Mouse (Mus musculus) layer of hippocampus, adult 2 months (tissue): ENCODE measurements around the gene Fsd1. TPM values are rescaled to one million over a fixed set of nuclear protein-coding genes. Genes with fewer than 3 reads are reported as not detected.

ENCODE experiments used
- DNase-seq, 2 experiments: peaks; one replicate each; pipeline ENCODE4 v3.0.0; 2022; ENCODE audit warnings: low spot score in 2 of 2
- H3K27ac ChIP-seq: fragments of 200-600 bp; 2 replicates; pipeline ENCODE4 v1.8.1; 2022
- H3K4me3 ChIP-seq: fragments of 200-600 bp; 2 replicates; pipeline ENCODE4 v1.8.1; 2022; ENCODE audit warnings: mild to moderate bottlenecking
- CTCF ChIP-seq: fragments of 200-600 bp; conservative IDR thresholded peaks from 2 replicates; pipeline ENCODE4 v1.8.1; 2022; ENCODE audit warnings: antibody characterized with exemption, mild to moderate bottlenecking, moderate library complexity
- total RNA-seq, 2 experiments: library from RNA; stranded (reverse); gene quantifications; 2 replicates each; pipeline ENCODE4 v1.2.3; 2021

Fsd1 gene
- total RNA-seq, 2 experiments from 2014 or later: 67.2 to 69.0 TPM

DNA sequence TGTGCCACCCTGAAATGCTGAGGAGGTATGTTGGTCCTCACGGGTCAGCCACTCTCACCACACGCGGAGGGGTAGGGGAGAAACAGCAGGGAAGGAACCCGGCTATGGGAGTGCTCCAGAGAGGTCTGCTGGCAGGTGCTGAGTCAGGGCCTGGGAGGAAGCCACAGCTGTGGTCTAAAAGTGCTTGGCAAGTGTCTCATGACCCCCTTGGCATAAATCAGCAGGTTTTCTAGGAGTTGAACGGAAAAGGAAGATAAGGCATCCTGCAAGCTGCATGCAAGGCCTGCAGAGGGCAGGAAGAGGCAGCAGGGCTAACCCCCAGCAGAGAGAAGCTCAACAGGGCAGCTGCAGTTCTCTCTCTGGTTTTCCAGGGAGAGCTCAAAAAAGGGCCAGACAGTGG, 44.6 kb downstream of the Fsd1 start:
- TF ChIP-seq CTCF: peak; percentile 51
- H3K4me3 ChIP-seq: no peak overlapping the region; the same call in 1 of the 2 replicates
- H3K27ac ChIP-seq: peak overlapping the region; percentile 94
- peak in 1 of 2 experiments; percentile 9 for DNase-seq

DNA sequence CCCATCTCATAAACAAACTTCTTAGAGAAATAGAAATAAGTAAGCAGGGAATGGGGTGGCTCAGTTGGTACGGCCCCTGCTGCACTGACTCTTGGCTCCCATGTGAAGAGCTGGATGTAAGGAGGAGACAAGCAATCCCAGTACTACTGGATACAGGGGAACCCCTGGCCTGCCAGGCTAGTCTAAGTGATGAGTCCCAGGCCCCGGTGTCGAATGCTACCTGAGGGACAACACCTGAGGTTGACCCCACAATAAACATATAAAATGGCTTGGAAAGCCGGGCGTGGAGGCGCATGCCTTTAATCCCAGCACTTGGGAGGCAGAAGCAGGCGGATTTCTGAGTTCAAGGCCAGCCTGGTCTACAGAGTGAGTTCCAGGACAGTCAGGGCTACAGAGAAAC, 45.1 kb downstream of the Fsd1 start:
- no peak for TF ChIP-seq CTCF
- peak in 1 of 2 experiments; percentile 7 for DNase-seq
- H3K27ac ChIP-seq: peak overlapping the region; percentile 94
- H3K4me3 ChIP-seq: no peak overlapping the region

DNA sequence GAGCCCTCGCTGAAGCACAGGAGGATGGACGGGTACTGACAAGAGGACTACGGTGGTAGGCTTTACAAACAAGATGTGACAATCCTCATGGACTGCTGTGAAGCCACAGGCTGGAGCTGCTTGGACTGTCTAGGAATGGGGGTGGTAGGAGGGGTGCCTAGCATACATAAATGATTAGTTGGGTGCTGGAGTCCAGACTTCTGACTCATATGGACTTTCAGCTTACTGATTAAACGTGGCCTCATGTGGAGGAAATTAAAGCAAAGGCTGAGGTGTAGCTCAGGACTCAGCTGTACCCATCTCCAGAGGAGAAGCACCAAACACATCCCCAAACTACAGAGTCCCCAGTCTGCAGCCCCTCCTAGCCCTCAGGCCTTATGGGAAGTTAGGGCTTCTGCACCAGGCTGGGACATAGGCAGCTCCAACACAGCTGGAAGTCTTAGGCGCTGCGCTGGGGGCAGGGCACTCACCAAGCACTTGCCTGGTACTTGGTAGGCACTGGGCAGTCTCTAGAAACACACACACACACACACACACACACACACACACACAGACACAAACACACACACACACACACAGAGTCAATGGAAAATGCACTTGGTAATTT, 45.9 kb downstream of the Fsd1 start:
- H3K4me3 ChIP-seq: peak overlapping the region; percentile 22; the same call in 1 of the 2 replicates
- H3K27ac ChIP-seq: peak overlapping the region; percentile 94; the same call in 1 of the 2 replicates
- TF ChIP-seq CTCF: no peak
- peak in 1 of 2 experiments; percentile 9 for DNase-seq

DNA sequence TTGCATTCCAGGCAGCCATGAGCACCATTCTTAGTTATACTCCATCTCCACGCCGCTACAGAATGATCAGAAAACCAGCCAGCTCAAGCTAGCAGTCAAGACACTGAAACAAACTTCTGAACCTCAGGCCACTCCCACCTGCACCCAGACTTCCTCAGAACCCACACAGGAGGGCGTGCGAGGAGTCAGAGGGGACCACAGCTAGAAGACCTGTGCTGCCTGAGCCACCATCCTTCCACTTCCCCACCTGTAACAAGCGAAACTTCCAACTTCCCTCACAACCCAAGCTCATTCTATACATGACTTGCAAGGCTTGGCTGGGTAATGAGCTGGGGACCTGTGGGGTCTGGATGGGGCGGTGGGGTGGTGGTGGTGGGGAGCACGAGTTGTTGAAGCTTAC, 46.5 kb downstream of the Fsd1 start:
- DNase-seq: peak in 1 of 2 experiments; percentile 7
- H3K4me3 ChIP-seq: peak overlapping the region; percentile 22; the same call in 1 of the 2 replicates
- no peak for TF ChIP-seq CTCF
- peak overlapping the region; percentile 18; the same call in 1 of the 2 replicates for H3K27ac ChIP-seq

DNA sequence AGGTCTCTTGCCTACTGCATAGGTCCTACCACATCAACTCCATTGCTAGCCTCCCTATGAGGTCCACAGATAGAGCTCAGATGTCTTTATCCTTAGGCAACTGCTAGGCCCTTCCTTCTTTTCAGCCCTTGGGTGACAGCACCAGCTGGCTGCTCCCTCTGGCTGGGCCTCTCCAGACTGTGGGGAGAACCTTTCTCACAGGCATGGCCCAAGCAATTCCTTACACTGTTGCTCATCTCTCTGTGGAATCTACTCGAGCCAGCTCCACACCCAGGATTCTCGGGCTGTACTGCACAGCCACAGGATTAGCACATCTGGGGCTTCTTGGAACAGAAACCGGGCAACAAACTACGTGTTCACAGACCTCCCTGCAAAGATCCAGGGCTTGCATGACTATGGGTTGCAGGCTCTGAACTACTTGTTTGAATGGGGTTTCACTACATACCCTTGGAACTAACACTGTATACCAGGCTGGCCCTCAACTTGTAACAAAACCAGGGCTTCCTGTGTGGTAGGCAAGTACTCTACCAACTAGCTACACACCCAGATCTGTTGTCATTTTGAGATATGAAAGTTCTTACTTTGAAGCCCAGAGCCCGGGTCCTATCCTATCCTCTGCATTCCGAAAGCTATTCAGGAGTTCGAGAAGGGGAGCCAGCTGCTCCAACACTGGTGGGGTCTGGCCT, 47.9 kb downstream of the Fsd1 start:
- no peak for DNase-seq
- peak overlapping the region; percentile 100; the same call in 1 of the 2 replicates for H3K4me3 ChIP-seq
- peak overlapping the region; percentile 96; the same call in 1 of the 2 replicates for H3K27ac ChIP-seq
- no peak for TF ChIP-seq CTCF

DNA sequence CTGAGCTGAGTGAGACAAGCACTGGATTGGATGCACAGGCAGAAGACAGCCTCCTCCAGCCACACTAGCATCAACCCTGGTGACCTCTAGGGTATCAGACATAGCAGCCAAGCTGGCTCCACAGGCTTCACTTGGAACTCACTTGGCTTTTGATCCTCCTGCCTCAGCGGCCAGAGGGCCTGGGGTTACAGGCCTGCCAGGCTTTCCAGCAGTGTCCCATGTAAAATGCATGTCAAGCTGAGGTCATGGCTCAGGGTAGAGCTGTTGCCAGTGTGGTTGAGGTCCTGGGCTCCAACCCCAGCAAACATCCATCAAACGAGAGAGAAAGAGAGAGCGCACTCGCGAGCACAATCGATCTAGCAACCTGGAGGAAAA, 48.4 kb downstream of the Fsd1 start:
- Histone ChIP-seq H3K27ac (peak overlapping the region; percentile 96; the same call in 1 of the 2 replicates), H3K4me3 (peak overlapping the region; percentile 100; the same call in 1 of the 2 replicates)
- DNase-seq: no peak
- no peak for TF ChIP-seq CTCF

DNA sequence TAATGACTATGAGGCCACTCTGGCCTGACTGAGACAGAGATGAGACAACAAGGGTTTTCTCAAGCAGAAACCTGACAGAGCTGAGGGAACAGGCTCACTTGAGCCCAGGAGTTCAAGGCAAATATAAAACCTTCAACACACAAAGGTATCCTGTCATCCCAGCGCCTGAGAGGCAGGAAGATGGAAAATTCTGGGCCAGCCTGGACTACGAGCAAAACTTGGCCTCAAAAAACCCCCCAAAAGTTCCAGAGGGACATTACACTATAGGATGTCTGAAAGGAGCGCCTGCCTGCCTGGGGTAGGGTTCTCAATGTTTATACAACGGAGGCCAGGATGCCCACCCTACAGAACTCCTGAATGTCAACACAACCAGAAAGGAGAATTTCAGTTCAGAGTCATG, 48.9 kb downstream of the Fsd1 start:
- DNase-seq: no peak
- peak overlapping the region; percentile 100 for H3K4me3 ChIP-seq

DNA sequence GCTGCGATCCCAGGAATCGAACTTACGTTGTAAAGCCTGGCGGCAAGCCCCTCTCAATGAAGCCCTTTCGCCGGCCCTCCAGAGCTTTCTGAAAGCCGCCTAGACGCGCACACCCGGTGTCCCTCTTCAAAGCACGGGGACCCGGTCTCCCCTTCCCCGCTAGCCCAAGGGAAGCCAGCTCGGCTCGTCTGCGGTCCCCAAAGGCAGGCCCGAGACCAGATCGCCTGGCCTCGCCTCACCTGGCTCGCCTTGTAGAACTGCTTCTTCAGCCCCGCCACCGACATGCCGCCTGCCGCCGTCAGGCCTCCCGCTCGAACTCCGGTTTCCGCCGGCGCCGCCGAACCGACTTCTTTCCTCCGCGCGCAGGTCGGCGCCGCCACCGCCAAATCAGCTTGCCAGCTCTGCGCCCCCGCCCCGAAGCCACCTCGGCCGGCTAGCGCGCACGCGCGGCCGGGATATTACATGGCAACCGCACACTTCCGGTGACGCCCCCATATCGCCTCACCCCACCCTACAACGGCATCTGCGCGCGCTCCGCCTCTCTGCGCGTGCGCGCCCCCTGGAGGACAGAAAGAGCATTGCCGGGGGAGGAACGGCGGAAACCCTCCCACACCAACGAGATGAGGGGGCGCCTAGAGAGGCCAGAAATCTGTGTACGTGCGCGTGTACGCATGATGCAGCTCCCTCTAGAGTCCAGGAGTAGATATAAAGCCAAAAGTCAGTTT, 50.0 kb downstream of the Fsd1 start, which contains the start of gene Sh3gl1:
TSS of gene Sh3gl1 (minus strand) at position 460 of the 725 bp plus-strand sequence.
- peak within 1 kb of the TSS; percentile 96 for H3K27ac ChIP-seq
- TF ChIP-seq CTCF: peak; percentile 96
- DNase-seq: peak; percentile 99 to 100
- H3K4me3 ChIP-seq: peak within 1 kb of the TSS; percentile 100

More for the DNA sequence above, 48.9 kb downstream of the Fsd1 start:
- no peak for TF ChIP-seq CTCF
- H3K27ac ChIP-seq: peak overlapping the region; percentile 96; the same call in 1 of the 2 replicates

DNA sequence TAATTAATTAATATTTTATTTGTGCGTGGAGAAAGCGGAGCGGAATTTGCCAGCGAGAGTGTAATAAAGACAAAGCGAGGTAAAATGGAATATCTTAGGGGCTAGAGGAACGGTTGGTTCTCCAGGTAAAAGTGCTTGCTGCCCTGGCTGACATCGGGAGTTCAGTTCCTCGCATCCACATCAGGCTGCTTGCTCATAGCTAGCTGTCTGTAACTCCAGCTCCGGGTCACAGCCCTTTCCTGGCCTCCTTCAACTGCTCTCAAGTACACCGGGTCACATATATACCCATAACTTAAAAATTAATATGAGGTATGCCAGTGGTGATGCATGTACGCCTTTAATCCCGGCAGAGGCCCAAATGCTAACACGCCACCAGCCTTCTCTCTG, 50.6 kb downstream of the Fsd1 start:
- DNase-seq: no peak
- TF ChIP-seq CTCF: peak; percentile 1
- peak overlapping the region; percentile 48; the same call in 1 of the 2 replicates for H3K27ac ChIP-seq
- H3K4me3 ChIP-seq: peak overlapping the region; percentile 35

DNA sequence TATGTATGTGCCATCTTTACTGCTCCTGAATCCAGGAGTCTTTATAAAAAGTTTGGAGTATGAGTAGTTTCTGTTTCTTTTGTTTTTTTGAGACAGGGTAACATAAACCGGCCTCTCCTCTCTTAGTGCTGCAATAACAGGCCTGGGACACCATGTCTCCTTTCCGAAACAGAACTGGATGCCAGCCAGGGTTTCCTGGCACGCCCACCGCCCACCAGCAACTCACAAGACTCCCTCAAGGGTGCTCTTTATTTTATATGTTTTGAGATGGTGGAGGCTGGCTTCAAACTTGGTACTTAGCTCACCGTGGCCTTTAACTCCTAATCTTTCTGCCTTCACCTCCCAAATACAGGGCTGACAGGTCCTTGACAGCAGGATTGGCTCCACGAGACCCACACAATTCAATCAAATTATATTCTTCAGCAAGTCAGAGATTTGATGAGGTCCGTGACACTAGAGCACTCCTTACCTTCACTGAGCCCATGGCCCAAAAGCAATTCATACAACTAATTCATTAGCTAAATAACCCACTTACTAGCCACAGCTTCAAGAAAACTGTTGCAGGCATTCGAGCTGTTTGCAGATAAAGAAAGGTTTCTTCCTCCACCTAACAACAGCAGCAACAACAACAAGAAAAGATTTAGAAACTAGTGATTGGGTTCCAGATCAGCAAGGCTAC, 52.4 kb downstream of the Fsd1 start:
- Histone ChIP-seq H3K27ac (no peak overlapping the region), H3K4me3 (no peak overlapping the region)
- no peak for DNase-seq
- no peak for TF ChIP-seq CTCF

DNA sequence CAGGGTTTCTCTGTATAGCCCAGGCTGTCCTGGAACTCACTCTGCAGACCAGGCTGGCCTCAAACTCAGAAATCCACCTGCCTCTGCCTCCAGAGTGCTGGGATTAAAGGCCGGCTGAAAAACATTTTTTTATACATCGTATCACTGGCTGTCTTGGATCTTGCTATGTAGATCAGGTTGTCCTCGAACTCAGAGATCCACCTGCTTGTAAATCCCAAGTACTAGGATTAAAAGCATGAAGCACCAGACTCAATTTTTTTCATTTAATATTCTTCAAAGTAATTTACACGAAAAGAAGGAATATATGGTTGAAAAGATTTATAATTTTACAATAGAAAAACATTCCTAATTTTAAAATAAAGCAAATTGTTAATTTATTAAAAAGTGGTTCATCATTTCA, 53.0 kb downstream of the Fsd1 start:
- H3K27ac ChIP-seq: peak overlapping the region; percentile 63; the same call in 1 of the 2 replicates
- H3K4me3 ChIP-seq: peak overlapping the region; percentile 69

DNA sequence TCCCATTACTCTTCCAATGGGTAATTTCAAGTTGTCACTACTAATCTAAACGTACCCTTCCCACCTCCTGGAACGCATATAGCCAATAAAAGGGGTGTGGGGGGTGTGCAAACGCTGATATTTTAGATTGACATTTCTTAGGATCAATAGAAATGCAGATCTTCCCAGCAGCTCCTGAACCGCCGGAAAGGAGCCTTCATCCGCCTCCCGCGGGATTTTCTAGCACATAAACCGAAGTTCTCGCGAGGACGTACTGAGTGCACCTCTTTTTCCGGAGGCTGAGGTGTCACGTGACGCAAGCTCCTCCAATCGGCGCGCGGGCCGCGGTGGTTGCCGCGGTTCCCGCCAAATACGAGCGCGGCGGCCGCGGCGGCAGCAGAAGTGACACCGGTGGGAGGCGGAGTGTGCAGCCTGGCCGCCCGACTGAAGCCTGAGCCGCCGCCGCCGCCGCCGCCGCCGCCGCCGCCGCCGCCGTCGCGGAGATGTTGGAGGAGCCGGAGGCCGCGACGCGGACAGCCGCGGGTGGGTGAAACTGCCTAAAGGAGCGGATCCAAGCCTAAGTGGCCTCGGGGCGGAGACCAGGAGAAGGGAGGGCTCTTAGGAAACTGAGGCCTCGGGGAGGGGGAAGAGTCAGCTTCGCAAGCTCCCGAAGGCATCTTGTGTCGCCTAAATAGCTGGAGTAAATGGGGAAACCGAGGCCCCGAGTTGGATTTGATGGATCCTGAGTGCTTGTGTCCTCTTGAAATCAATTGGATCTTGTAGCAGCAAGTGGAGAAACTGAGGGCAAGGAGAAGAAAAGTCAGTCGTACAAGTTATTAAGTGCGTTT, 53.9 kb downstream of the Fsd1 start, which contains the start of gene Chaf1a:
TSS of gene Chaf1a (plus strand) at position 410 of the 827 bp plus-strand sequence.
- TF ChIP-seq CTCF: no peak
- peak; percentile 93 to 98 for DNase-seq
- Histone ChIP-seq H3K4me3 (peak within 1 kb of the TSS; percentile 69), H3K27ac (peak within 1 kb of the TSS; percentile 63)

More for the DNA sequence above, 53.0 kb downstream of the Fsd1 start:
- TF ChIP-seq CTCF: no peak
- no peak for DNase-seq
